Mouse (Mus musculus) cerebellum, postnatal 25 days (tissue): ENCODE data around the gene Rtn4rl2.

Experiments used
- DNase-seq, 2 experiments: peaks; one replicate each; pipeline ENCODE4 v3.0.0; 2021; ENCODE audit warnings: mixed read lengths in 2 of 2

Rtn4rl2 gene

DNA sequence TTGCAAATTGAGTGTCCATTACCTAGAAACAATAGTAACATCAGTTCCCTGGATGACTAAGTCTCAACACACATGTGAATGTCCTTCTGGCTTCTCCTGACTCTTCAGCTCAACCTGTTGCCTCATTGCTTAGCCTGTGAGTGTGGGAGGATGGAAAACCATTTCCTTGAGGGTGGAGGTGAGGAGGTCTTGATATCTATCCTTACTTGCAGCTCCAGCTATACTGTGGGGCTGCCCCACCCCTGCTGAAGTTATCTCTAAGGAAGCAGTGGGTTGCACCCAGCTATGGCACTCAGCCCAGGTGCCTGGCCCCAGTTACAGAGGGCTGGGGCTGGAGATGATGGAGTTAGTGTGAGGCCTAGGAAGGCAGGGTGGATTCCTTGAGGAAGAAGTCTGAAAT is 44.6 kb downstream of the Rtn4rl2 start:
- no peak for DNase-seq

DNA sequence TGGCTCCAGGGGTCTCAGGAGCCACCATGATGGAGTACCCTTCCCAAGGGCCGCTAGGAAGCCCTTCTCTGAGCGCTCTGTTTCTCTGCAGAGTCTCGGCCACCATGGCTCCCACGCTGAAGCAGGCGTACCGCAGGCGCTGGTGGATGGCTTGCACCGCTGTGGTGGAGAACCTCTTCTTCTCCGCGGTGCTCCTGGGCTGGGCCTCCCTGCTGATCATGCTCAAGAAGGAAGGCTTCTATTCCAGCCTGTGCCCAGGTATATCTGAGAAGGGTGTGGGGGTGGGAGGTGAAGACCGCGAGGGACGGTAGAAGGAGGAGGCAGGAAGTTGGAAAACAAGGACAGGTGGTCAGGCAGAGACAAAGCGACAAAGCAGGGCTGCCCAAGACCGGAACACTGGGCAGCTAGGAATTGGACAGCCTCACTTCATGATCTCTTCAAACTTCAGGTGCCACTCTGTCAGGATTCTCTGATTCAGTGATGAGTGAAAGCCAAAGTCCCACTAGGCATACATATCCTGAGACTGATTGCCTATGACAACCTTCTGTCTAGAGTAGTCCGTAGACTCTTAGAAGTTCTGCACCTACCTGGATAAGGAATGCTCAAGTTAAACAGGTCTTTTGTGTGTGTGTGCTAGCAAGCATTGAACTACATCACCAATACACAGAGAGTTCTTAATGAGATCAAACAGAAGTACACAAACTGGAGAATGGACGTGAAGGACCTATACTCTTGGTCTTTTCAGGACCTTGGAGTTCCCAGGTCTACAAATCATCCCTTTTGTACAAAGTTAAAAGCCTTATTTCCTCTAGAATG is 45.6 kb downstream of the Rtn4rl2 start:
- DNase-seq: no peak

GRCm38 (mm10) chr2:84840016-84840747 is 46.3 kb downstream of the Rtn4rl2 start:
- peak in 1 of 2 experiments; percentile 26 for DNase-seq

DNA sequence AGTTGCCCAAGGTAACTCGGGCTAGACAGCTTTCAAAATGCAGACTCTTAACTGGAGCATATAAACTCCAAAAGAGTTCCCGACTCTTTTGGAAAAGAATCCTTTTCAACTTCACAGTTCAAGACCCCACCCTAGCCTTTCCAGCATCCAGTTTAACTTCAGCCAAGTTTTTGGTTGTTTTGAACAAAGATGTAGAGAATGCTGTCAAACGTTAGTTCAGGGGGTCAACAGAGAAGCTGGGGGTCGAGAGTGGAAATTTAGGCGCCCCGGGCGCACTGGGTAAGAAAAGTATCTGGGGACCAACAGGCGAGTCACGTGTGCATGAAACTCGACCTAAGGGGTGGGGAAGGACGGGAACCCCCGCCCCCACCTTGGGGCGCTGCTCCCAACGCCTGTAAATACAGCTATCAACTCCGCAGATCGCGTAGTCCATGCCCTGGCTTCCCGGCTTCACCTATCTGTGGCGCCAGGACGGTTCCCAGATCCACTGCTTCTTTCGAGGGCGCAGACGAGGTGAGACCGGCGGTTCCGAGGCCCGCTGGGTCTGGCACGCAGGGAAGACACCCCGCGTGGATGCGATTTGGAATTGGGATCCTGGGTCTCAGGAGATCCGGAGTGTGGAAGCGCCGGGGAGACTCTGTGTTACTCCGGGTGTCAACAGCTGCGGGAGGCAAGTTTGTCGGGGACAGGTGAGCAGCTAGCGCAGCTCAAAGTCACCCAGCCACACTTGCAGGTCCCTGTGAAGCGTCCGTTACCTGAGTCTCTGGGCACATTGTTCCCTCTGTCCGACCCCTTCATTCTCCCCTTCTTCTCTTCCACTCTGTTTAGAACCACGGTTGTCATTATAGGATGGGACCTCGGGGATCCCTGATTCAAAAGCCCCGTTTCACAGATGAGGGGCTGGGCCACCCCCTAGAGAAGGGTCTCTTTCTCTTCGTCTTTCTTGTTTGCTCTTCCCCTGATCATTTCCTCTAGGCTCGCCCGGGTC is 47.2 kb downstream of the Rtn4rl2 start:
- no peak for DNase-seq

GRCm38 (mm10) chr2:84838593-84838949 is 47.9 kb downstream of the Rtn4rl2 start, which contains the start of gene Slc43a1:
Gene Slc43a1 (plus strand): TSS chr2:84838850.
- no peak for DNase-seq

DNA sequence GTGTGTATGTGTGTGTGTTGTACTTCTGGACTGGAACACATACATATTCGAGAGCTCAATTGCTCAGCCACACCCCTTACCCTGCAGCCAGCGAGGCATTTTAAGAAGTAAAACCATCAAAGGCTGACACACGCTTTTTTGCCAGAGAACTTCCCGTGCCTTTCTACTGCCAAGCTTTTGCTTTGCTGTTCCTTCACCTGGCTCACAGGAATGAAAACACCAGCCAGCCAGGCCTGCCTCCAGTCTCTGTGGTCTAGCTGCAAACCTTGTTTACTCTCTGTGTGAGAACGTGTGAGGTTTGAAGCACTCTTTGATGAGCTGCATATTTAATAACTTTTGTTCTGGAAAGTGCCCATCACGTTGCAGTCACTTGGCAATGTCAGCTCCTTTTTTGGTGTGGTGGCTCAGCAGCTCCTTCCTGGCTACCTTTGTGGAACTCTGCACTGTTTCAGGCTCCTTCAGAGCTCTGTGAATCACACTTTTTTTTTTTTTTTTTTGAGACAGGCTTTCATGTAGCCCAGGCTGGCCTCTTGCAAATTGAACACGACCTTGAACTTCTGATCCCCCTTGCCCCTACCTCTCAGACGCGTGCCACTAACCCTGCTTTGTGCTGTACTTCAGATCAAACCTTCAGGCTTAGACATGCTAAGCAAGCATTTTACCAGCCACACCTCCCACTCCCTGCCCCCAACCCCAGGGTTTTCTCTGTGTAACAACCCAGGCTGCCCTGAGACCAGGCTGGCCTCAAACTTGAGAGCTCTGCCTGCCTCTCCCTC is 48.5 kb downstream of the Rtn4rl2 start:
- DNase-seq: no peak

DNA sequence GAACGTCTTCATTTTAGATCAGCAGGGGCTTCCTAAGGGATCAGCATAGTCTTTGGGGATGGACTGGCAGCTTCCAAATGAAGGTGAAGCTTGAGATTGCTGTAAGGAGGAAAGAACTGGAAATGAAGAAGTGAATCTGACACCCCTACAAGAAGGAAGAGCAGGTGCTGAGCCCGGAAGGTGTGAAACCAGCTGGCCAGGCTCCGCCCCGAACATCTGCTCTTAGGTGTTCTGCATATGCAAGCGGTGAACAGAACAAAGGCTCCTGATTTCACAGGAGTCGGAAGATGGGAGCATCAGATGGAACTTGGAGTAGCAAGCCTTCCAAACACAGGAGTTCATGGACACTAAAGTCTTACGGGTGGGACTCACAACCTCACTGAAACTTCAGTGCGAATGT is 49.4 kb downstream of the Rtn4rl2 start:
- DNase-seq: no peak

DNA sequence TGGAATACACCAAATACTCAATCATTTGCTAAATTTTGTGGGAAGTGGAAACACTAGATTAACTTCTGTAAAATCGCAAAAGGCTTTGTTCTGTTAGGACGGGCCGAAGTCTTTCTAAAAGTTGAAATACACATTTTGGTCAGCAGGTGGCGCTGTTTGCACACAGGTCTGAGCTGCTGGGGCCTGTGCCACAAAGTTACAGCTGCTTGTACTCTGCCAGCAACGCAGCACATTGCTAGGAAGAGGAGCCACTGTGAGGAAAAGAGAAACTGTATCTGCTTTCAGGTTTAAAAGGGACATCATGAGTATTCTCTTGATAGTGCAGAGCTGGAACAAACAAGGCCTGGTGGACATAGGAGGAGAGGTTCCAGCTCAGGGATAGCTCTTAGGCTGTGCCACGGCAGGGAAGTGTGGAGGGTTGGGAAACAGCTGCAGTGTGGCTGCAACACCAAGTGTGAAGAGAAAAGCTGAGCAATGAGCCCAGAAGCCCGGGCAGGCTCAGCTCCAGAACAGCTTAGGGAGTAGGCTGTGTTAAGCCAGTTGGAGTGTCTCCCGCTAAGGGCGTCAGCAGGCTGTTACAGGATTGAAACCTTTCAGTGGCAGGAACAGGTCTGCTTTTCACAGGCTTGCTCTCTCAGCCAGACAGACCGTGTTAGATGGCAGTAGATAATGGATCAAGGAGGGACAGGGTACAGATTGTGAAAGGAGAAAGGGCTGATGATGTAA is 54.7 kb downstream of the Rtn4rl2 start:
- peak; percentile 75 to 85 for DNase-seq

DNA sequence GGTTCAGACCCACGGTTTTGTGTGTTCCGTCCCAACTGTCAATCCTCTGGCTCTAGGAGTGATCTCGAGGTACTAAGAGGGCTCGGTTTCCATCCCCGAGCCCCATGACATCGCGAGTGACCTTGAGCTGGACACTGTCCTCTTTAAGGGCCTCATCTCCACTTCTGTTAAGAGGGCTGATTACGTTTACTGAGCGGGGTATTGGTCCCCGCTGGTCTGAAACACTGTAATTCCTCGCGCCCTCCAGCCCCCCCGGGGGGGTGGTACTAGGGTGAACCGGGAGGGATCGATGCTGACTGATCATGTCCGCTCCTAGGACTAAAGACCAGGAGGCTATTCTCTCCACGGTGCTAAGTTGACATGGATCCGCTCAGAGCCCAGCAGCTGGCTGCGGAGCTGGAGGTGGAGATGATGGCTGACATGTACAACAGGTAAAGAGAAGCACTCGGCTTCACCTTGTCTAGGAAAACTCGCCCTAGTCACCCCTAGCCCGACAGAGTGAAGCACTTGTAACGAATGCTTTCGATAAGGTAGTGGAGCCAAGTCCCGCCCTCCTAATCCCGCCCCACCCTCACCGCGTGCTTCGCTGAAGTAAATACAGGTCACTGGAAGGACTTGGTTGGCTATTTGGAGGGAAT is 59.1 kb downstream of the Rtn4rl2 start:
- DNase-seq: no peak

GRCm38 (mm10) chr2:84826488-84827282 is 59.8 kb downstream of the Rtn4rl2 start, which contains the start of gene Timm10:
Gene Timm10 (plus strand): TSS chr2:84826997.
- DNase-seq: peak; percentile 87

GRCm38 (mm10) chr2:84823237-84823636 is 63.3 kb downstream of the Rtn4rl2 start:
- no peak for DNase-seq

GRCm38 (mm10) chr2:84822552-84822951 is 64.0 kb downstream of the Rtn4rl2 start, which contains the start of gene Smtnl1:
Gene Smtnl1 (minus strand): TSS chr2:84822652.
- DNase-seq: no peak
